Mouse (Mus musculus) MEL-GATA-1-ER (cell line): ENCODE measurements around the gene Slc11a2.
"Not testable (repeated sequence)": the region's sequence is repeated elsewhere in the genome, so short reads cannot be mapped to it uniquely, and the experiment has no call there.

Experiments
- DNase-seq: peaks from one replicate; pipeline ENCODE4 v3.0.0-alpha.2; 2012; ENCODE audit warnings: low read depth; ENCODE audit errors: extremely low read depth

Gene Slc11a2

DNA sequence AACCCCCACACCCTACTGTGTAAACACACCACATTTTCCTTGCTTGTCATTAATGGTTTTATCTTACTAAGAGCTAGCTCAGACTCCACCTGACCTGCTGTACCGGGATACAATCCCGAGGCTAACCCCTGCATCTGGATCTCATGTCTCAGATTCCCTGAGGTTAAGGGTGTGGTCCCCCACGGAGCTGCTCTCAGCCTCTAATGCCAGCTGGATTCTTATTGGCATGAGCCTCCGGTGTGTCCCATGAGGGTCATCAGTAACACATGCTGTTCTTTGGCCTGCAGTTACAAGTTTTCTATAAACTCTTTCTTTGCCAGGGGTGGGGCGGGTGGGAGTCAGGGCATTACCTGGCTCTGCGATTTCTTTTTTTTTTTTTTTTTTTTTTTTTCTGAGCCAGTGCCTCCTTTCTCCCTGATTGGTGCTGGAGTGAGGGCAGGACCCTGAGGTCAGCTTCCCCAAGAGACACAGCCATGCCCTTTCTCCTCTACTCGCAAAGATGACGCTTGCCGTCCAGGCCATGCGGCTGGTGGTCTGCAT is 72.1 kb downstream of the Slc11a2 start, which contains the start of the genes Methig1 and Mettl7a2:
TSS of gene Methig1 (plus strand) at position 439 of the 540 bp plus-strand sequence.
TSS of gene Mettl7a2 (plus strand) at position 490 of the 540 bp plus-strand sequence.
- no peak for DNase-seq

DNA sequence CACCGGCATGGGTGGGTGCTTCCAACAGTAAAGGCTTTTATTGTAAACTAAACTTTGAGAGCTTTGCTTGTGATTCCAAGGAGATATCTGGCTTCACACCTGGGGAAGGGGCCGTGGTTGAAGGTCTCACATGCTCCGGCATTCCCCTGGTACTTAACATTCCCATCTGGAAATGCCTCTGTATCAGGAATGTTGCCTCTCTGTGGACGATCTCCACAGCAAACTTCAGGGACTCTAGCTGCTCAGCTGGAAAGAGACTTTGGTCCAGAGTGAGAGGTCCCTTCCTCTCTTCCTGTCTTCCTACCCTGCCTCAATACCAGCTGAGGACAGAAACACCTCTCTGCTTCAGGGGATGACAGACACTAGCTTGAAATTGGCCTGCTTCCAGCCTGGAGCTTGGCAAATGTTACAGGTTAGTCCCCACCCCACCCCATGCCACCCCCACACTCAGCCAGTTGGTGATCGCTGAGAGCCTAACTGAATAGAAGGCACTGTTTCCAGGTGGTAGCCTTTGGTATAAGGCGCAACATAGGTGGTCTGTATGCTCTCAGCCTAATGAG is 73.3 kb downstream of the Slc11a2 start:
- no peak for DNase-seq

- DNase-seq, result no peak
Measured at GRCm38 (mm10) chr15:100349496-100349895, 75.4 kb downstream of the Slc11a2 start.

DNA sequence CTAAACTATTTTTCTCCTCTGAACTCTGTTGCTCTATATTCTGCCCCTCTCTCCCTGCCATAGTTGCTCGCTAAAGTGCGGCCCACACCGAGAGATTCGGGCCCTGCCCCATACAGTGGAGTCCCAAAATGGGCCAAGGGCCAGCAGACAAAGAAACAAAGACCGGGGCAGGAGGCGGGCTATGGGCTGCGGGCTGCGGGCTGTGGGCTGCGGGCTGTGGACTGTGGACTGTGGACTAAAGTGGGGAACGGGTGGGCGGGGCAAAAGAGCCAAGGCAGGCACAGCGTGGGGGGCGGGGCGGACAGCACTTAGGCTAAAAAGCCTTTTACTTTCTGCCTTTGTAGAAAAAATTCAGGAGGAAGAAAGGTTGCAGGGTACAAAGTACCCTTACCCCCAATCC is 78.1 kb downstream of the Slc11a2 start:
- no peak for DNase-seq

GRCm38 (mm10) chr15:100345484-100345883 is 79.4 kb downstream of the Slc11a2 start:
- no peak for DNase-seq

GRCm38 (mm10) chr15:100341314-100341980 is 83.4 kb downstream of the Slc11a2 start:
- DNase-seq, result not testable (repeated sequence)
